Mouse (Mus musculus) cerebral cortex, adult 2 months (tissue): Measurements from ENCODE around the gene Large2.

ENCODE experiments used
- WGBS: fragments of 180-500 bp; shearing (Covaris S2); methylation state at CpG from one replicate; pipeline ENCODE4 v1.1.7; 2018; 5-methylcytosine and 5-hydroxymethylcytosine counted together

The Large2 gene

GRCm38 (mm10) chr2:92326221-92326620 lies 48.4 kb downstream of the Large2 start:
- WGBS = 96% methylated on average over 1 of the region's 1 CpGs

- WGBS = 89% methylated on average over 7 of the region's 7 CpGs
Observed at GRCm38 (mm10) chr2:92325676-92326075, 49.0 kb downstream of the Large2 start.

GRCm38 (mm10) chr2:92322669-92323068 lies 52.0 kb downstream of the Large2 start:
- WGBS = 95% methylated on average over 2 of the region's 2 CpGs

- WGBS = 95% methylated on average over 5 of the region's 5 CpGs
Observed at GRCm38 (mm10) chr2:92317228-92317627, 57.4 kb downstream of the Large2 start.

GRCm38 (mm10) chr2:92316652-92317051 lies 58.0 kb downstream of the Large2 start:
- 73% methylated on average over 3 of the region's 3 CpGs for WGBS
